Comparison of ENCODE assay signal across 22 mouse cellular contexts in the genomic region with DNA sequence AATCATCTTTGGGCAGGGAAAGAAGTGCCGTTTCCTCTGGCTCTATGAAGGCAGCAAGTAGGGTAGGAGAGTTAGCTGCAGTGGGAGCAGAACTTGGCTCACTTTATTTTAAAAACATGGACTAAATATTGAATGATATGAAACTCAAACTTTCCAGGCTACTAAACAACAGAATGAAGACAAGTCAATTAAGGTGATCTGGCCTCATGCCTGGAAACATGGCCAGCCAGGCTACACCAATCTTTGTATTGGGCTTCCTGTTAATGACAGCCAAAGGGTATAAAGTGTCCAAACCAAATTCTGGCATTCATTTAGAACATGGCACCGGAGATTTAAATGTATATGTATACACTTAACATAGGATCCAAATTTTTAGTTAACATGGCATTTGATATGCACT.
DNase-seq lines count a peak whose midpoint lies in the region; ATAC-seq and TF ChIP-seq lines count a peak whose summit lies in the region.
"Had no signal": no experiment of that assay in that cellular context is flagged by ENCODE, and none has a peak within 500 bp of the region (broad histone marks: within the 10 kb centered on the region; RNA-seq: fewer than 3 reads in every experiment).

No protein-coding gene starts in this region.

- no peak overlapping the region for H3K9ac ChIP-seq in heart, adult 2 months (ENCODE audit: low read depth, low read length)
- H3K9ac ChIP-seq in heart, embryonic 12.5 days = no peak overlapping the region
- H3K9ac ChIP-seq: embryonic facial prominence, embryonic 13.5 days; forebrain, embryonic 12.5 days; hindbrain, embryonic 12.5 days; kidney, embryonic 15.5 days had no signal

- 38% methylated on average over 2 of the region's 2 CpGs for WGBS in heart, adult 2 months
- 78% methylated on average over 2 of the region's 2 CpGs for WGBS in heart, embryonic 12.5 days

- intact Hi-C loops in gastrocnemius, adult 2 months (cut with DNase I) = no loop called here
- intact Hi-C loops in heart, adult 2 months (cut with DNase I) = no loop called here

- TF ChIP-seq EP300 in heart, adult 2 months (IDR thresholded peaks at IDR 0.05; ENCODE audit: insufficient read depth, low read depth, low read length) = no peak

- H3K4me3 ChIP-seq in gastrocnemius, adult 2 months = no peak overlapping the region
- H3K4me3 ChIP-seq in heart, adult 2 months = no peak overlapping the region
- H3K4me3 ChIP-seq in heart, embryonic 12.5 days = no peak overlapping the region
- H3K4me3 ChIP-seq: embryonic facial prominence, embryonic 13.5 days; forebrain, embryonic 12.5 days; hindbrain, embryonic 12.5 days; kidney, embryonic 15.5 days had no signal

- H3K4me1 ChIP-seq in heart, adult 2 months (ENCODE audit: control insufficient read depth, insufficient read depth, low read length) = peaks cover 6% of the 10 kb centered on the region
- H3K4me1 ChIP-seq in heart, embryonic 12.5 days (replicated peaks) = peaks cover 4% of the 10 kb centered on the region; the same call in 1 of the 2 replicates

- peak overlapping the region; percentile 71 for H3K27ac ChIP-seq in gastrocnemius, adult 2 months
- peak overlapping the region; percentile 57 for H3K27ac ChIP-seq in heart, adult 2 months
- no peak overlapping the region for H3K27ac ChIP-seq in heart, embryonic 12.5 days (ENCODE audit: poor library complexity, severe bottlenecking)
- H3K27ac ChIP-seq: forebrain, embryonic 12.5 days; hindbrain, embryonic 12.5 days; kidney, embryonic 15.5 days had no signal

- H3K4me2 ChIP-seq in heart, embryonic 12.5 days = no peak overlapping the region
- H3K4me2 ChIP-seq: embryonic facial prominence, embryonic 13.5 days; forebrain, embryonic 12.5 days; hindbrain, embryonic 12.5 days; kidney, embryonic 15.5 days had no signal

- no peak for TF ChIP-seq CTCF in gastrocnemius, adult 2 months (IDR thresholded peaks at IDR 0.05)
- no peak for TF ChIP-seq CTCF in heart, adult 2 months (IDR thresholded peaks at IDR 0.05)

- peak; percentile 50 for DNase-seq in gastrocnemius, adult 2 months
- DNase-seq in gastrocnemius, adult 18-20 months (ENCODE audit: low spot score) = no peak
- DNase-seq in heart, adult 2 months = peak in 1 of 2 experiments; percentile 41
- peak; percentile 35 to 41 for DNase-seq in heart, adult 9 months (ENCODE audit: low spot score in 2 of 2)
- peak; percentile 17 for DNase-seq in heart, postnatal 4 days
- no peak for DNase-seq in urinary bladder, postnatal 36 days (ENCODE audit: low spot score in 2 of 2)
- DNase-seq: adrenal gland, adult 2 months; cerebellum, adult 18-20 months; cerebellum, adult 9-11 months; cerebellum, postnatal 36 days; kidney, adult 11 months had no signal

- no peak for TF ChIP-seq POLR2A in heart, adult 2 months (IDR thresholded peaks at IDR 0.05; ENCODE audit: insufficient read depth, low read depth, low read length)

- no peaks in the 10 kb centered on the region for H3K79me2 ChIP-seq in heart, adult 2 months (replicated peaks; ENCODE audit: control insufficient read depth, insufficient read depth, low read length)

- no peaks in the 10 kb centered on the region for H3K9me3 ChIP-seq in heart, embryonic 12.5 days (replicated peaks)
- H3K9me3 ChIP-seq: embryonic facial prominence, embryonic 13.5 days; forebrain, embryonic 12.5 days; hindbrain, embryonic 12.5 days; kidney, embryonic 15.5 days had no signal

- no peaks in the 10 kb centered on the region for H3K27me3 ChIP-seq in heart, adult 2 months (ENCODE audit: control insufficient read depth, insufficient read depth, low read length)
- no peaks in the 10 kb centered on the region for H3K27me3 ChIP-seq in heart, embryonic 12.5 days (replicated peaks)
- H3K27me3 ChIP-seq: CH12.LX; hindbrain, embryonic 12.5 days; Patski had no signal

- H3K36me3 ChIP-seq in heart, adult 2 months (ENCODE audit: control insufficient read depth, insufficient read depth, low read length) = peaks cover 2% of the 10 kb centered on the region; the same call in 1 of the 2 replicates
- no peaks in the 10 kb centered on the region for H3K36me3 ChIP-seq in heart, embryonic 12.5 days
- H3K36me3 ChIP-seq: embryonic facial prominence, embryonic 13.5 days; forebrain, embryonic 12.5 days; hindbrain, embryonic 12.5 days; kidney, embryonic 15.5 days had no signal

- ATAC-seq in heart, embryonic 12.5 days (ENCODE audit: insufficient number of reproducible peaks, low FRiP score) = no peak
- ATAC-seq: activated CD4-positive, CD25-positive, alpha-beta regulatory T cell, adult 4 months; forebrain, embryonic 16.5 days; hindbrain, embryonic 16.5 days; inflammation-experienced regulatory T-cells, adult 6 months; Patski had no signal

Comparison
In these comparisons a context has a peak if more than half of its experiments do, and no peak if none do; other contexts are left out.
1. DNase-seq: peak in gastrocnemius, adult 2 months (single experiment), heart, adult 9 months (2 of 2) and heart, postnatal 4 days (single experiment); none in gastrocnemius, adult 18-20 months (single experiment) and urinary bladder, postnatal 36 days (0 of 2).